Mouse (Mus musculus) myocyte (in vitro differentiated cells): Measurements from ENCODE around the gene Tollip. TPM values are rescaled to one million over a fixed set of nuclear protein-coding genes. Genes with fewer than 3 reads are reported as not detected.

ENCODE experiments used
- H3K27me3 ChIP-seq: one replicate; pipeline ENCODE4 v1.6.1; 2011; ENCODE audit not compliant: control insufficient read depth, insufficient read depth, insufficient read length
- H3K36me3 ChIP-seq: one replicate; pipeline ENCODE4 v1.6.1; 2011; ENCODE audit not compliant: control insufficient read depth, insufficient read depth
- H3K4me2 ChIP-seq: one replicate; pipeline ENCODE4 v1.6.1; 2011; ENCODE audit warnings: low read depth, control low read depth
- H3K4me3 ChIP-seq: one replicate; pipeline ENCODE4 v1.5.1; 2011; ENCODE audit warnings: mild to moderate bottlenecking, control low read depth, moderate library complexity
- H3K79me2 ChIP-seq: one replicate; pipeline ENCODE4 v1.6.1; 2011; ENCODE audit not compliant: control insufficient read depth, insufficient read depth
- H3ac ChIP-seq: one replicate; pipeline ENCODE4 v1.6.1; 2011; ENCODE audit not compliant: control insufficient read depth, insufficient read length
- CEBPB ChIP-seq: IDR thresholded peaks from 2 replicates; pipeline ENCODE4 v1.6.1; 2011; ENCODE audit warnings: mild to moderate bottlenecking, moderate library complexity; ENCODE audit not compliant: poor library complexity, insufficient read depth, severe bottlenecking
- E2F4 ChIP-seq: IDR thresholded peaks from one replicate; pipeline ENCODE4 v1.6.1; 2011; ENCODE audit warnings: mild to moderate bottlenecking, control low read depth, moderate library complexity; ENCODE audit not compliant: insufficient read depth
- MAX ChIP-seq: IDR thresholded peaks from one replicate; pipeline ENCODE4 v1.6.1; 2011; ENCODE audit warnings: low read depth, mild to moderate bottlenecking, control low read depth
- MYOD1 ChIP-seq, 3 experiments: IDR thresholded peaks; one replicate each; pipeline ENCODE4 v1.6.1; 2011; ENCODE audit warnings: control low read depth in 2 of 3, low read depth in 2 of 3, mild to moderate bottlenecking in 2 of 3, moderate library complexity in 1 of 3; ENCODE audit not compliant: insufficient read length in 2 of 3, control insufficient read depth in 1 of 3
- MYOG ChIP-seq, 3 experiments: IDR thresholded peaks; one replicate each; pipeline ENCODE4 v1.6.1; 2011; ENCODE audit warnings: control low read depth in 2 of 3, low read depth in 2 of 3, mild to moderate bottlenecking in 2 of 3; ENCODE audit not compliant: insufficient read length in 2 of 3, control insufficient read depth in 1 of 3, insufficient read depth in 1 of 3
- POLR2A ChIP-seq: IDR thresholded peaks from one replicate; pipeline ENCODE4 v1.6.1; 2011; ENCODE audit warnings: low read depth, mild to moderate bottlenecking, control low read depth, moderate library complexity; ENCODE audit not compliant: insufficient read length
- POLR2AphosphoS2 ChIP-seq: IDR thresholded peaks from one replicate; pipeline ENCODE4 v1.6.1; 2011; ENCODE audit warnings: low read depth, control low read depth; ENCODE audit not compliant: insufficient read length
- REST ChIP-seq: IDR thresholded peaks from one replicate; pipeline ENCODE4 v1.6.1; 2011; ENCODE audit warnings: mild to moderate bottlenecking, control low read depth, moderate library complexity; ENCODE audit not compliant: insufficient read depth, insufficient read length
- SRF ChIP-seq: IDR thresholded peaks from one replicate; pipeline ENCODE4 v1.6.1; 2011; ENCODE audit warnings: low read depth; ENCODE audit not compliant: control insufficient read depth, insufficient read length
- TCF12 ChIP-seq: IDR thresholded peaks from one replicate; pipeline ENCODE4 v1.6.1; 2011; ENCODE audit warnings: mild to moderate bottlenecking, control low read depth; ENCODE audit not compliant: poor library complexity, insufficient read depth, severe bottlenecking
- TCF3 ChIP-seq: IDR thresholded peaks from one replicate; pipeline ENCODE4 v1.6.1; 2011; ENCODE audit warnings: low read depth, control low read depth; ENCODE audit not compliant: insufficient read length
- USF1 ChIP-seq: IDR thresholded peaks from one replicate; pipeline ENCODE4 v1.6.1; 2011; ENCODE audit warnings: low read depth, mild to moderate bottlenecking, control low read depth, moderate library complexity
- polyA plus RNA-seq: library from polyadenylated mRNA; unstranded; fragments of >200 nt; fragmentation: generic; extraction: Trizol; gene quantifications from one replicate; pipeline ENCODE4 v1.2.1, GENCODE M21; 2012; ENCODE audit warnings: missing spikeins

Gene Tollip
- polyA plus RNA-seq, 1 experiment, result 47.1 TPM

DNA sequence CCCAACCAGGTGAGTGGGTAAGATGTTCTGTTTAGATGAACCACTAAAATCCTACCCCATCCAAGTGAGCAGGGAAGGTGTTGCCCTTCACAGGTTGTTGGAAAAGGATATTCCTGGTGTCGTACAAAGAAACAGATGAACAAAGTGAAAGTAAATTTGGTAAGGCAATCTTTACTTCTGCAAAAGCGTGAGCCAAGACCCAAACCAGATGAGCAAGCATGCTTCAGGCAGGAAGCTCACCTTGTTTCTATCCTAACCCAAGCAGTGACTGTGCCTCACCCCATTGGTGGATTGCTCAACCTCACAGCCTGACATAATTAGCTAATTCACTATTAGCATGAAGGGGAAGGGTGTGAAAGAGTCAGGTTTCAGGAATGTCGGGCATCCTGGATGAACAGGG is 7.0 kb downstream of the Tollip start:
- H3K4me3 ChIP-seq, result no peak overlapping the region
- no peak overlapping the region for H3ac ChIP-seq
- peaks cover 45% of the 10 kb centered on the region for H3K27me3 ChIP-seq
- no peak overlapping the region for H3K4me2 ChIP-seq
- TF ChIP-seq MYOD1 (IDR thresholded peaks at IDR 0.05; ENCODE audit: control insufficient read depth in 1 of 3, insufficient read length in 2 of 3, low read depth in 2 of 3) (no peak), REST (no peak), POLR2AphosphoS2 (no peak), CEBPB (no peak), POLR2A (no peak), TCF3 (no peak), USF1 (no peak), TCF12 (no peak), MYOG (IDR thresholded peaks at IDR 0.05; ENCODE audit: control insufficient read depth in 1 of 3, insufficient read depth in 1 of 3, insufficient read length in 2 of 3, low read depth in 2 of 3) (no peak), E2F4 (no peak)
- no peaks in the 10 kb centered on the region for H3K36me3 ChIP-seq
- no peaks in the 10 kb centered on the region for H3K79me2 ChIP-seq

GRCm38 (mm10) chr7:141908591-141908990 is 9.7 kb downstream of the Tollip start:
- TF ChIP-seq E2F4 (no peak), TCF3 (no peak), MYOD1 (IDR thresholded peaks at IDR 0.05; ENCODE audit: control insufficient read depth in 1 of 3, insufficient read length in 2 of 3, low read depth in 2 of 3) (no peak), TCF12 (no peak), POLR2A (no peak), MYOG (IDR thresholded peaks at IDR 0.05; ENCODE audit: control insufficient read depth in 1 of 3, insufficient read depth in 1 of 3, insufficient read length in 2 of 3, low read depth in 2 of 3) (no peak), SRF (no peak), MAX (no peak), POLR2AphosphoS2 (no peak), CEBPB (no peak), REST (no peak), USF1 (no peak)
- Histone ChIP-seq H3ac (no peak overlapping the region), H3K36me3 (no peaks in the 10 kb centered on the region), H3K4me3 (no peak overlapping the region), H3K79me2 (no peaks in the 10 kb centered on the region), H3K27me3 (peaks cover 42% of the 10 kb centered on the region), H3K4me2 (no peak overlapping the region)

- TF ChIP-seq CEBPB (no peak), TCF12 (no peak), E2F4 (no peak), POLR2A (no peak), MAX (no peak), POLR2AphosphoS2 (no peak), TCF3 (no peak), MYOD1 (IDR thresholded peaks at IDR 0.05; ENCODE audit: control insufficient read depth in 1 of 3, insufficient read length in 2 of 3, low read depth in 2 of 3) (no peak)
- peak overlapping the region; percentile 58 for H3K4me2 ChIP-seq
- H3K79me2 ChIP-seq, result peaks cover 42% of the 10 kb centered on the region
- peak overlapping the region; percentile 72 for H3K4me3 ChIP-seq
- H3K36me3 ChIP-seq, result no peaks in the 10 kb centered on the region
- H3K27me3 ChIP-seq, result peaks cover 9% of the 10 kb centered on the region
- H3ac ChIP-seq, result peak overlapping the region; percentile 66
These were observed 15.5 kb downstream of the Tollip start for GRCm38 (mm10) chr7:141902791-141903190.

DNA sequence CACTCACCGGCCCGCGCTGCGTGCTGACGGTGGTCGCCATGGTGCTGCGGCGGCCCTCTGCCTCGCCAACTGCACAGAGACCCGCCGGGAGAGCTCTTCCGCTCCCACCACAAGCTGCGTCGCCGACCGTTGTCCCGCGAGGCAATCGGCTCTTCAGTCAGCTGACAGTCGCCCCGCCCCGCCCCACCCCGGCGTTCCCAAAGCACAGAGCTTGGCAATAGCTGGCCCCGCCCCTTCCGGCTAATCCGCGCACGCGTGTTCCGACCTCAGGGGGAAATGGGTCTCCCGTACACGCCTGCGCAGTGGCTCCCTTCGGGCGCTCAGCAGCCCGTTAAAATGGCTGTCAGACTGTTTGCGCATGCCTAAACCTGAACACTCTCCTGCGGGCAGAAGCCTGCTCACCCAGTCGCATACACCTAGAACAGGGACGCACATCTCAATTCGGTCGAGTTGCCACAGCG is 16.0 kb downstream of the Tollip start:
- Histone ChIP-seq H3K27me3 (peaks cover 9% of the 10 kb centered on the region), H3K79me2 (peaks cover 47% of the 10 kb centered on the region), H3ac (peak overlapping the region; percentile 66), H3K36me3 (no peaks in the 10 kb centered on the region), H3K4me3 (peak overlapping the region; percentile 72), H3K4me2 (peak overlapping the region; percentile 91)
- TF ChIP-seq POLR2AphosphoS2, result peak; percentile 90
- TF ChIP-seq SRF, result no peak
- peak; percentile 17 for TF ChIP-seq USF1
- no peak for TF ChIP-seq MYOG (IDR thresholded peaks at IDR 0.05; ENCODE audit: control insufficient read depth in 1 of 3, insufficient read depth in 1 of 3, insufficient read length in 2 of 3, low read depth in 2 of 3)
- peak; percentile 89 for TF ChIP-seq POLR2A
- TF ChIP-seq TCF3, result no peak

- H3K4me3 ChIP-seq, result peak overlapping the region; percentile 72
- peaks cover 52% of the 10 kb centered on the region for H3K79me2 ChIP-seq
- H3K36me3 ChIP-seq, result no peaks in the 10 kb centered on the region
- H3K4me2 ChIP-seq, result peak overlapping the region; percentile 91
- H3ac ChIP-seq, result peak overlapping the region; percentile 66
- TF ChIP-seq TCF3 (no peak), USF1 (no peak), POLR2A (no peak), MYOD1 (IDR thresholded peaks at IDR 0.05; ENCODE audit: control insufficient read depth in 1 of 3, insufficient read length in 2 of 3, low read depth in 2 of 3) (no peak), CEBPB (no peak), MAX (no peak), TCF12 (no peak), MYOG (IDR thresholded peaks at IDR 0.05; ENCODE audit: control insufficient read depth in 1 of 3, insufficient read depth in 1 of 3, insufficient read length in 2 of 3, low read depth in 2 of 3) (no peak), REST (no peak), E2F4 (no peak), POLR2AphosphoS2 (no peak), SRF (no peak)
- peaks cover 9% of the 10 kb centered on the region for H3K27me3 ChIP-seq
These were observed 16.5 kb downstream of the Tollip start for GRCm38 (mm10) chr7:141901825-141902224.
